Mouse (Mus musculus) heart, postnatal 0 days (tissue): ENCODE measurements around the gene Fzd5. TPM values are rescaled to one million over a fixed set of nuclear protein-coding genes. Genes with fewer than 3 reads are reported as not detected.

Experiments used
- ATAC-seq: fragments of 200-750 bp; cut with Nextera tagmentation; 2 replicates; pipeline ENCODE4 v1.8.0; 2017; ENCODE audit warnings: low read depth, moderate number of reproducible peaks, moderate library complexity; ENCODE audit not compliant: insufficient read depth
- DNase-seq: peaks from one replicate; pipeline ENCODE4 v3.0.0-alpha.2; 2016; ENCODE audit warnings: low spot score
- H3K27ac ChIP-seq: fragments of 300-500 bp; sonication (generic); 2 replicates; pipeline ENCODE4 v1.5.1; 2014; ENCODE audit warnings: low read depth, mild to moderate bottlenecking
- H3K27me3 ChIP-seq: fragments of 300-500 bp; sonication (generic); 2 replicates; pipeline ENCODE4 v1.6.1; 2014; ENCODE audit warnings: low read length, mixed read lengths; ENCODE audit not compliant: control insufficient read depth, insufficient read depth
- H3K36me3 ChIP-seq: fragments of 300-500 bp; sonication (generic); replicated peaks from 2 replicates; pipeline ENCODE4 v1.6.1; 2014; ENCODE audit warnings: low read length, mixed read lengths; ENCODE audit not compliant: control insufficient read depth, insufficient read depth
- H3K4me1 ChIP-seq: fragments of 300-500 bp; sonication (generic); 2 replicates; pipeline ENCODE4 v1.6.1; 2014; ENCODE audit warnings: antibody characterized with exemption; ENCODE audit not compliant: control insufficient read depth, insufficient read depth
- H3K4me2 ChIP-seq: fragments of 300-500 bp; sonication (generic); 2 replicates; pipeline ENCODE4 v1.6.1; 2014; ENCODE audit warnings: low read depth, mild to moderate bottlenecking, low read length, moderate library complexity
- H3K4me3 ChIP-seq: fragments of 300-500 bp; sonication (generic); 2 replicates; pipeline ENCODE4 v1.5.1; 2014; ENCODE audit warnings: low read depth, low read length
- H3K9ac ChIP-seq: fragments of 300-500 bp; sonication (generic); replicated peaks from 2 replicates; pipeline ENCODE4 v1.6.1; 2014; ENCODE audit warnings: low read depth, low read length, mixed read lengths
- H3K9me3 ChIP-seq: fragments of 300-500 bp; sonication (generic); replicated peaks from 2 replicates; pipeline ENCODE4 v1.6.1; 2016; ENCODE audit warnings: low read length; ENCODE audit not compliant: control insufficient read depth
- CTCF ChIP-seq: IDR thresholded peaks from 2 replicates; pipeline ENCODE4 v1.5.1; 2016; ENCODE audit warnings: antibody characterized with exemption, control low read depth, low read depth
- EP300 ChIP-seq: IDR thresholded peaks from 2 replicates; pipeline ENCODE4 v1.6.1; 2016; ENCODE audit warnings: antibody characterized with exemption, low read depth
- WGBS: fragments of 180-500 bp; shearing (Covaris S2); extraction: QIAGEN DNeasy Blood & Tissue Kit; methylation state at CpG from one replicate; pipeline ENCODE4 v1.1.7; 2014; 5-methylcytosine and 5-hydroxymethylcytosine counted together
- polyA plus RNA-seq: library from polyadenylated mRNA; unstranded; fragments of >200 nt; fragmentation: Nextera tagmentation; extraction: Ambion mirVana; gene quantifications from 2 replicates; pipeline ENCODE4 v1.2.1, GENCODE M21; 2015
- total RNA-seq: library from RNA; depleted of rRNA; stranded (reverse); fragments of >200 nt; gene quantifications from 2 replicates; pipeline ENCODE4 v1.2.3, GENCODE M21; 2014; ENCODE audit warnings: low replicate concordance

The Fzd5 gene
- total and polyA plus RNA-seq, 2 experiments from 2014 or later = 1.4 to 6.0 TPM

- Histone ChIP-seq H3K4me2 (no peak overlapping the region), H3K27me3 (no peaks in the 10 kb centered on the region), H3K27ac (no peak overlapping the region), H3K9me3 (no peaks in the 10 kb centered on the region), H3K4me1 (peaks cover 29% of the 10 kb centered on the region), H3K36me3 (peaks cover 3% of the 10 kb centered on the region; the same call in 1 of the 2 replicates), H3K4me3 (no peak overlapping the region), H3K9ac (no peak overlapping the region)
- 69% methylated on average over 7 of the region's 7 CpGs for WGBS
- ATAC-seq (no peak), DNase-seq (no peak)
- TF ChIP-seq CTCF (no peak), EP300 (no peak)
Measured at GRCm38 (mm10) chr1:64732637-64733200, 4.8 kb downstream of the Fzd5 start.

GRCm38 (mm10) chr1:64732161-64732560 lies 5.4 kb downstream of the Fzd5 start:
- no peak for TF ChIP-seq CTCF
- no peak for TF ChIP-seq EP300
- Histone ChIP-seq H3K4me2 (no peak overlapping the region), H3K9me3 (no peaks in the 10 kb centered on the region), H3K27me3 (no peaks in the 10 kb centered on the region), H3K27ac (no peak overlapping the region), H3K4me1 (peaks cover 29% of the 10 kb centered on the region), H3K9ac (no peak overlapping the region; the same call in 1 of the 2 replicates), H3K4me3 (no peak overlapping the region), H3K36me3 (peaks cover 3% of the 10 kb centered on the region; the same call in 1 of the 2 replicates)
- 40% methylated on average over 10 of the region's 10 CpGs for WGBS
- DNase-seq (no peak), ATAC-seq (no peak)

- ATAC-seq = no peak
- Histone ChIP-seq H3K4me3 (no peak overlapping the region), H3K4me2 (no peak overlapping the region)
Measured at GRCm38 (mm10) chr1:64731341-64732020, 6.1 kb downstream of the Fzd5 start.

GRCm38 (mm10) chr1:64730046-64730445 lies 7.5 kb downstream of the Fzd5 start:
- H3K4me3 ChIP-seq = no peak overlapping the region

More at GRCm38 (mm10) chr1:64731341-64732020, 6.1 kb downstream of the Fzd5 start:
- Histone ChIP-seq H3K9me3 (no peaks in the 10 kb centered on the region), H3K9ac (no peak overlapping the region), H3K36me3 (peaks cover 4% of the 10 kb centered on the region; the same call in 1 of the 2 replicates), H3K4me1 (peaks cover 27% of the 10 kb centered on the region), H3K27ac (no peak overlapping the region), H3K27me3 (no peaks in the 10 kb centered on the region)
- no peak for DNase-seq
- WGBS = 74% methylated on average over 16 of the region's 16 CpGs
- TF ChIP-seq CTCF (no peak), EP300 (no peak)

GRCm38 (mm10) chr1:64721034-64721587 lies 16.4 kb downstream of the Fzd5 start:
- WGBS = 65% methylated on average over 10 of the region's 10 CpGs
- H3K4me3 ChIP-seq = no peak overlapping the region

More at GRCm38 (mm10) chr1:64730046-64730445, 7.5 kb downstream of the Fzd5 start:
- Histone ChIP-seq H3K4me2 (no peak overlapping the region), H3K9ac (no peak overlapping the region), H3K27me3 (no peaks in the 10 kb centered on the region), H3K9me3 (no peaks in the 10 kb centered on the region), H3K36me3 (peaks cover 11% of the 10 kb centered on the region; the same call in 1 of the 2 replicates), H3K27ac (no peak overlapping the region), H3K4me1 (peaks cover 13% of the 10 kb centered on the region; the same call in 1 of the 2 replicates)
- 76% methylated on average over 4 of the region's 4 CpGs for WGBS
- DNase-seq (no peak), ATAC-seq (no peak)
- TF ChIP-seq EP300 = no peak
- no peak for TF ChIP-seq CTCF

More at GRCm38 (mm10) chr1:64721034-64721587, 16.4 kb downstream of the Fzd5 start:
- TF ChIP-seq EP300 (no peak), CTCF (no peak)
- no peaks in the 10 kb centered on the region for H3K9me3 ChIP-seq
- H3K9ac ChIP-seq = no peak overlapping the region
- H3K4me2 ChIP-seq = no peak overlapping the region
- DNase-seq (no peak), ATAC-seq (no peak)
- H3K36me3 ChIP-seq = peaks cover 30% of the 10 kb centered on the region
- H3K27ac ChIP-seq = no peak overlapping the region
- no peaks in the 10 kb centered on the region for H3K4me1 ChIP-seq
- no peaks in the 10 kb centered on the region for H3K27me3 ChIP-seq
